26 mouse cellular contexts compared by ENCODE assay signal in the genomic region with DNA sequence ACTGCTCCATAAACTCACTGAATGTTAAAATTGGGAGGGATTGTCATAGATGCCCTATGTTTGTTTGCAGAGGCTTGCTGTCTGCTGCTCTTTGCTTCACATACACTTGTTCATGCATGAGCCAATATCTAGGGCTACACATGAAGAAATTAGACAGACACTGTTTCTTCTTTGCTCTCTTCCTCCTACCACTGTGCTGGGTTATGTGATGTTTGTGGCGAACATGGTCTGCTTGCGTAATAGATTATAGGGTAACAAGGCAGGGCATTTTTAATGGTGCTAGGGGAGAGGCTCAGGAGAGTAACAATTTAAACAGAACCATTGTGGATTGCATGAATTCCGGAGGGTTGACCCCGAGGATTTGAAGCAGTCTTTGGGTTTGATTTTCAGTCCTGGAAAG. TPM values are rescaled to one million over a fixed set of nuclear protein-coding genes. Genes with fewer than 3 reads are reported as not detected.
A peak's percentile ranks its signal among the peaks of the same experiment; 100 is the strongest.
DNase-seq lines count a peak whose midpoint lies in the region; ATAC-seq and TF ChIP-seq lines count a peak whose summit lies in the region.
"Had no signal": no experiment of that assay in that cellular context is flagged by ENCODE, and none has a peak within 500 bp of the region (broad histone marks: within the 10 kb centered on the region; RNA-seq: fewer than 3 reads in every experiment).

No protein-coding gene starts in this region.

- no peaks in the 10 kb centered on the region for H3K4me1 ChIP-seq in heart, embryonic 10.5 days
- H3K4me1 ChIP-seq: embryonic facial prominence, embryonic 13.5 days; embryonic facial prominence, embryonic 15.5 days; forebrain, embryonic 10.5 days; forebrain, embryonic 12.5 days; forebrain, embryonic 15.5 days had no signal

- peak; percentile 17 for DNase-seq in 416B (ENCODE audit: low read depth)
- DNase-seq in right cerebral cortex, postnatal 25 days: no peak
- DNase-seq in heart, embryonic 10.5 days (ENCODE audit: low spot score): no peak
- DNase-seq: adrenal gland, adult 2 months; adrenal gland, postnatal 10 days; adrenal gland, postnatal 25 days; cerebellum, adult 11 months; cerebellum, adult 18-20 months; cerebellum, adult 8-10 months; cerebellum, adult 9-11 months; cerebellum, postnatal 14 days; cerebellum, postnatal 36 days; embryo, embryonic 11 days; forebrain, postnatal 0 days had no signal

- WGBS in heart, embryonic 10.5 days: 82% methylated on average over 4 of the region's 4 CpGs

- H3K27me3 ChIP-seq in myocyte (ENCODE audit: control insufficient read depth, insufficient read depth, insufficient read length): no peaks in the 10 kb centered on the region
- no peaks in the 10 kb centered on the region for H3K27me3 ChIP-seq in heart, embryonic 10.5 days (ENCODE audit: insufficient read depth, poor library complexity, severe bottlenecking)
- H3K27me3 ChIP-seq: embryonic facial prominence, embryonic 13.5 days; embryonic facial prominence, embryonic 15.5 days; forebrain, embryonic 12.5 days; forebrain, embryonic 15.5 days had no signal

- H3K9me3 ChIP-seq in heart, embryonic 10.5 days: no peaks in the 10 kb centered on the region
- H3K9me3 ChIP-seq: embryonic facial prominence, embryonic 13.5 days; embryonic facial prominence, embryonic 15.5 days; forebrain, embryonic 10.5 days; forebrain, embryonic 12.5 days; forebrain, embryonic 15.5 days had no signal

- no peaks in the 10 kb centered on the region for H3K36me3 ChIP-seq in myocyte (ENCODE audit: control insufficient read depth, insufficient read depth)
- H3K36me3 ChIP-seq in heart, embryonic 10.5 days: no peaks in the 10 kb centered on the region
- H3K36me3 ChIP-seq: embryonic facial prominence, embryonic 13.5 days; embryonic facial prominence, embryonic 15.5 days; forebrain, embryonic 10.5 days; forebrain, embryonic 12.5 days; forebrain, embryonic 15.5 days had no signal

- H3K27ac ChIP-seq in heart, embryonic 10.5 days: no peak overlapping the region
- H3K27ac ChIP-seq: embryonic facial prominence, embryonic 13.5 days; embryonic facial prominence, embryonic 15.5 days; forebrain, embryonic 10.5 days; forebrain, embryonic 12.5 days; forebrain, embryonic 15.5 days had no signal

- no peak overlapping the region for H3K4me2 ChIP-seq in myocyte (ENCODE audit: low read depth)
- H3K4me2 ChIP-seq: embryonic facial prominence, embryonic 13.5 days; embryonic facial prominence, embryonic 15.5 days; forebrain, embryonic 12.5 days; forebrain, embryonic 15.5 days had no signal

- H3ac ChIP-seq in myocyte (ENCODE audit: control insufficient read depth, insufficient read length): no peak overlapping the region

- H3K79me2 ChIP-seq in myocyte (ENCODE audit: control insufficient read depth, insufficient read depth): no peaks in the 10 kb centered on the region

- H3K4me3 ChIP-seq in myocyte: no peak overlapping the region
- H3K4me3 ChIP-seq in heart, embryonic 10.5 days: no peak overlapping the region
- H3K4me3 ChIP-seq: embryonic facial prominence, embryonic 13.5 days; embryonic facial prominence, embryonic 15.5 days; erythroblast, embryonic 14.5 days; forebrain, embryonic 10.5 days; forebrain, embryonic 12.5 days; forebrain, embryonic 15.5 days had no signal

- ATAC-seq in megakaryocyte, adult 5-6 weeks (ENCODE audit: poor library complexity, severe bottlenecking): peak; percentile 80
- ATAC-seq: forebrain, embryonic 15.5 days; forebrain, postnatal 0 days had no signal

- TF ChIP-seq POLR2A in myocyte (IDR thresholded peaks at IDR 0.05; ENCODE audit: insufficient read length, low read depth): no peak

TF ChIP-seq in myocyte, 11 proteins besides CTCF, POLR2A, EP300 and RAD21:
- no peak for TF ChIP-seq MYOD1 (IDR thresholded peaks at IDR 0.05; ENCODE audit: control insufficient read depth in 1 of 3, insufficient read length in 2 of 3, low read depth in 2 of 3)
- TF ChIP-seq CEBPB (IDR thresholded peaks at IDR 0.05; ENCODE audit: insufficient read depth, poor library complexity, severe bottlenecking): peak; percentile 16; the same call in 1 of the 2 replicates
- no peak for TF ChIP-seq TCF3 (IDR thresholded peaks at IDR 0.05; ENCODE audit: insufficient read length, low read depth)
- TF ChIP-seq USF1 (IDR thresholded peaks at IDR 0.05; ENCODE audit: low read depth): no peak
- no peak for TF ChIP-seq MAX (IDR thresholded peaks at IDR 0.05; ENCODE audit: low read depth)
- no peak for TF ChIP-seq TCF12 (IDR thresholded peaks at IDR 0.05; ENCODE audit: insufficient read depth, poor library complexity, severe bottlenecking)
- TF ChIP-seq REST (IDR thresholded peaks at IDR 0.05; ENCODE audit: insufficient read depth, insufficient read length): no peak
- TF ChIP-seq MYOG (IDR thresholded peaks at IDR 0.05; ENCODE audit: control insufficient read depth in 1 of 3, insufficient read depth in 1 of 3, insufficient read length in 2 of 3, low read depth in 2 of 3): no peak
- no peak for TF ChIP-seq SRF (IDR thresholded peaks at IDR 0.05; ENCODE audit: control insufficient read depth, insufficient read length, low read depth)

RNA-seq across cellular contexts. Expression of a gene that starts 21.3 kb away (rescaled TPM):
- total RNA-seq in megakaryocyte, adult 5-6 weeks (2015): 4.9 and 6.9 TPM in 2 replicates
- 0.48 and 0.53 TPM in 2 replicates for total RNA-seq in megakaryocyte, adult 5-6 weeks (2017)
- 77.8 TPM for polyA plus RNA-seq in myocyte (2012; fragmentation: generic; extraction: Trizol)
- polyA plus RNA-seq in heart, embryonic 10.5 days (2016; fragmentation: Nextera tagmentation; extraction: Ambion mirVana): 0.26 and 0.41 TPM in 2 replicates
- total RNA-seq: common myeloid progenitor, adult 5-6 weeks; MEL had no signal
- polyA plus RNA-seq: erythroblast, embryonic 14.5 days had no signal

RNA-seq across cellular contexts. Expression of a gene that starts 41.8 kb away (rescaled TPM):
- 9,861 and 10,026 TPM in 2 replicates for total RNA-seq in megakaryocyte, adult 5-6 weeks (2015)
- 3,107 and 3,295 TPM in 2 replicates for total RNA-seq in megakaryocyte, adult 5-6 weeks (2017)
- 32.8 TPM for polyA plus RNA-seq in myocyte (2012; fragmentation: generic; extraction: Trizol)
- not detected in 2 replicates for polyA plus RNA-seq in heart, embryonic 10.5 days (2016; fragmentation: Nextera tagmentation; extraction: Ambion mirVana)
- total RNA-seq: ES-E14; forebrain, postnatal 0 days; MEL had no signal
- polyA plus RNA-seq: embryonic facial prominence, embryonic 11.5 days; forebrain, embryonic 10.5 days; forebrain, embryonic 12.5 days; forebrain, embryonic 15.5 days had no signal

Comparison
In these comparisons a context has a peak if more than half of its experiments do, and no peak if none do; other contexts are left out.
1. RNA of a gene that starts 21.3 kb away (polyA plus RNA-seq): 77.8 TPM in myocyte (single experiment); 0.26 to 0.41 TPM in heart, embryonic 10.5 days; every median in the first group is over 10 times any median in the second.
2. RNA of a gene that starts 41.8 kb away (polyA plus RNA-seq): 32.8 TPM in myocyte (single experiment); not detected in heart, embryonic 10.5 days; every median in the first group is over 10 times any median in the second.